Mouse (Mus musculus): Measurements from ENCODE around the gene Abcg8. TPM values are rescaled to one million over a fixed set of nuclear protein-coding genes. Genes with fewer than 3 reads are reported as not detected.
A peak's percentile ranks its signal among the peaks of the same experiment; 100 is the strongest.

The Abcg8 gene
- polyA plus RNA-seq (2016; fragmentation: Nextera tagmentation; extraction: Ambion mirVana): 0.12 and 0.22 TPM in 2 replicates

- under 1% methylated on average over 24 of the region's 24 CpGs for WGBS
- ATAC-seq (ENCODE audit: low FRiP score): no peak
- Histone ChIP-seq H3K27ac (no peak within 1 kb of the TSS), H3K4me3 (peak within 1 kb of the TSS; percentile 35), H3K9me3 (replicated peaks) (no peaks in the 10 kb centered on the region), H3K4me1 (peaks cover 13% of the 10 kb centered on the region), H3K9ac (no peak within 1 kb of the TSS), H3K4me2 (replicated peaks) (peak within 1 kb of the TSS; percentile 64), H3K27me3 (peaks cover 16% of the 10 kb centered on the region), H3K36me3 (no peaks in the 10 kb centered on the region)
Observed at GRCm38 (mm10) chr17:84675951-84676366, at the start of gene Abcg8. Abcg8 (plus strand) TSS chr17:84676302.

- peaks cover 6% of the 10 kb centered on the region for H3K4me1 ChIP-seq
- peak overlapping the region; percentile 72 for H3K4me2 ChIP-seq (replicated peaks)
- H3K9me3 ChIP-seq (replicated peaks): 0 out of 2 replicates have a peak, but pooled peaks cover 6% of the 10 kb centered on the region
- H3K36me3 ChIP-seq: no peaks in the 10 kb centered on the region
- ATAC-seq (ENCODE audit: low FRiP score): peak; percentile 79
- H3K9ac ChIP-seq: peak overlapping the region; percentile 72
- H3K27me3 ChIP-seq: no peaks in the 10 kb centered on the region
- no peak overlapping the region; the same call in 1 of the 2 replicates for H3K27ac ChIP-seq
- 27% methylated on average over 9 of the region's 9 CpGs for WGBS
- peak overlapping the region; percentile 63 for H3K4me3 ChIP-seq
Observed at GRCm38 (mm10) chr17:84626857-84627305, 49.2 kb upstream of the Abcg8 start.

GRCm38 (mm10) chr17:84627721-84628120 is 48.4 kb upstream of the Abcg8 start:
- no peak overlapping the region for H3K9ac ChIP-seq
- 0 out of 2 replicates have a peak, but pooled peaks cover 6% of the 10 kb centered on the region for H3K9me3 ChIP-seq (replicated peaks)
- no peak for ATAC-seq (ENCODE audit: low FRiP score)
- no peaks in the 10 kb centered on the region for H3K27me3 ChIP-seq
- no peaks in the 10 kb centered on the region; the same call in 1 of the 2 replicates for H3K36me3 ChIP-seq
- H3K4me2 ChIP-seq (replicated peaks): no peak overlapping the region
- no peak overlapping the region for H3K27ac ChIP-seq
- peaks cover 6% of the 10 kb centered on the region for H3K4me1 ChIP-seq
- no peak overlapping the region for H3K4me3 ChIP-seq
- WGBS: 90% methylated on average over 10 of the region's 10 CpGs

DNA sequence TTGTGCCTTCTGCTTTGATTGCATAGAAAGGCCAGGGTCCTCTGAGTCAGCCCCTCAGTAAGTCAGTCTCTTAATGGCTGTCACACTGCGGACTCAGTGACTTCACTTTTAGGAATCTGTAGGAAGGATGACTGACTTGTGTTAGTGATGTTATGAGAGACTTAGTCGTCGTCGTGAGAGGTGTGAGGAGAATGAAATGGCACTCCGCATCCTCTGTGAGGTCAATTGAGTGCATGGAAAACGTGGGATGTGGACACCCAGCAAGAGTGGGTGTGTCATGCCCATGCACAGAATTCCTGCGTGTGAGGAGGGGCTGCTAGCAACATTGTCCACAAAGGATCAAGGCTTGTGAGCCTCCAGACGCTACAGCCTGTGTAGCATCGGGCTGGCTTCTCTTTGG is 47.5 kb upstream of the Abcg8 start:
- no peaks in the 10 kb centered on the region; the same call in 1 of the 2 replicates for H3K36me3 ChIP-seq
- H3K9me3 ChIP-seq (replicated peaks): 0 out of 2 replicates have a peak, but pooled peaks cover 4% of the 10 kb centered on the region
- H3K4me2 ChIP-seq (replicated peaks): no peak overlapping the region
- no peak overlapping the region for H3K9ac ChIP-seq
- H3K27me3 ChIP-seq: no peaks in the 10 kb centered on the region
- 82% methylated on average over 9 of the region's 9 CpGs for WGBS
- H3K4me3 ChIP-seq: no peak overlapping the region
- ATAC-seq (ENCODE audit: low FRiP score): no peak
- H3K27ac ChIP-seq: no peak overlapping the region
- peaks cover 6% of the 10 kb centered on the region for H3K4me1 ChIP-seq

- H3K36me3 ChIP-seq: peaks cover 2% of the 10 kb centered on the region
- 84% methylated on average over 6 of the region's 6 CpGs for WGBS
- no peak overlapping the region for H3K9ac ChIP-seq
- no peaks in the 10 kb centered on the region for H3K9me3 ChIP-seq (replicated peaks)
- no peak overlapping the region for H3K4me3 ChIP-seq
- H3K27ac ChIP-seq: no peak overlapping the region
- H3K4me2 ChIP-seq (replicated peaks): no peak overlapping the region
- peaks cover 4% of the 10 kb centered on the region for H3K4me1 ChIP-seq
- H3K27me3 ChIP-seq: no peaks in the 10 kb centered on the region
- ATAC-seq (ENCODE audit: low FRiP score): no peak
Observed at GRCm38 (mm10) chr17:84631836-84632235, 44.3 kb upstream of the Abcg8 start.

GRCm38 (mm10) chr17:84633443-84633842 is 42.7 kb upstream of the Abcg8 start:
- Histone ChIP-seq H3K9ac (no peak overlapping the region), H3K4me2 (replicated peaks) (no peak overlapping the region), H3K27ac (no peak overlapping the region), H3K27me3 (no peaks in the 10 kb centered on the region), H3K9me3 (replicated peaks) (no peaks in the 10 kb centered on the region), H3K4me3 (no peak overlapping the region), H3K4me1 (no peaks in the 10 kb centered on the region), H3K36me3 (peaks cover 5% of the 10 kb centered on the region)
- no peak for ATAC-seq (ENCODE audit: low FRiP score)
- WGBS: 81% methylated on average over 13 of the region's 13 CpGs

GRCm38 (mm10) chr17:84636328-84636727 is 39.8 kb upstream of the Abcg8 start:
- WGBS: 65% methylated on average over 8 of the region's 8 CpGs
- H3K4me1 ChIP-seq: no peaks in the 10 kb centered on the region
- H3K9ac ChIP-seq: no peak overlapping the region
- no peak overlapping the region for H3K27ac ChIP-seq
- H3K4me3 ChIP-seq: no peak overlapping the region
- H3K27me3 ChIP-seq: no peaks in the 10 kb centered on the region
- ATAC-seq (ENCODE audit: low FRiP score): no peak
- peaks cover 5% of the 10 kb centered on the region for H3K36me3 ChIP-seq
- no peak overlapping the region for H3K4me2 ChIP-seq (replicated peaks)
- H3K9me3 ChIP-seq (replicated peaks): no peaks in the 10 kb centered on the region

GRCm38 (mm10) chr17:84637971-84638370 is 38.1 kb upstream of the Abcg8 start:
- ATAC-seq (ENCODE audit: low FRiP score): no peak
- Histone ChIP-seq H3K4me1 (0 out of 2 replicates have a peak, but pooled peaks cover under 1% of the 10 kb centered on the region), H3K9ac (no peak overlapping the region), H3K27me3 (no peaks in the 10 kb centered on the region), H3K27ac (no peak overlapping the region), H3K4me3 (no peak overlapping the region), H3K36me3 (peaks cover 5% of the 10 kb centered on the region; the same call in 1 of the 2 replicates), H3K4me2 (replicated peaks) (no peak overlapping the region), H3K9me3 (replicated peaks) (no peaks in the 10 kb centered on the region)
- 90% methylated on average over 6 of the region's 6 CpGs for WGBS

DNA sequence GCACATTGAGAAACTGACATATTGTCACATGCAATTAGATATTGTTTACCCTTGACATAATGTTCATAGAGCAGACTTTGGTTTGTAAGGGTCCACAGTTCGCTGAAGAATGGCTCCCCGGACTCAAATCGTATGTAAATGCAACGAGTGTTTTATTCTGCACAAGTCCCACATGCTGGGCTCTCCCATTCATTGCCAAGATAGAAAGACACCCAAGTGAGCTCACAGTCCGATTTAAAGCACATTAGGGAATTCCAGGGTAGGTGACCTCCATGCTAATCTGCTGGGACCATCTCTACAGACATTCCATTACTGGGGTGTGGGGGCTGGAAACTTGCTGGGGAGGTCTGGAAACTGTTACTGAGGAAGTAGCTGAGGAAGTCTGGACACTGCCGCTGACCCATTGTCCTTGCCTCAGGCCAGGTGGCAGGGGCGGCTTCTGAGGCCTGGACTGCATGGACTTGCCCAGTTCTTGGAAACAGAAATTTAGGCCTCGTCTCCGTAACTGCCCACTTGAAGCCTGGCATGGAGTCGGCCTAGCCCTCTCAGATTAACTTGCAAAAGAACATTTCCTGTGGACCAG is 36.2 kb upstream of the Abcg8 start:
- Histone ChIP-seq H3K4me3 (no peak overlapping the region), H3K4me1 (peaks cover 7% of the 10 kb centered on the region), H3K27me3 (no peaks in the 10 kb centered on the region), H3K4me2 (replicated peaks) (no peak overlapping the region), H3K36me3 (peaks cover 5% of the 10 kb centered on the region; the same call in 1 of the 2 replicates), H3K9me3 (replicated peaks) (no peaks in the 10 kb centered on the region), H3K27ac (no peak overlapping the region), H3K9ac (no peak overlapping the region)
- no peak for ATAC-seq (ENCODE audit: low FRiP score)
- WGBS: 56% methylated on average over 10 of the region's 10 CpGs

GRCm38 (mm10) chr17:84641893-84642292 is 34.2 kb upstream of the Abcg8 start:
- 35% methylated on average over 3 of the region's 3 CpGs for WGBS
- H3K9me3 ChIP-seq (replicated peaks): no peaks in the 10 kb centered on the region
- H3K4me1 ChIP-seq: peaks cover 10% of the 10 kb centered on the region
- ATAC-seq (ENCODE audit: low FRiP score): no peak
- H3K9ac ChIP-seq: no peak overlapping the region
- no peak overlapping the region for H3K27ac ChIP-seq
- H3K36me3 ChIP-seq: peaks cover 2% of the 10 kb centered on the region; the same call in 1 of the 2 replicates
- H3K4me2 ChIP-seq (replicated peaks): no peak overlapping the region
- H3K4me3 ChIP-seq: no peak overlapping the region
- no peaks in the 10 kb centered on the region for H3K27me3 ChIP-seq

GRCm38 (mm10) chr17:84642324-84642723 is 33.8 kb upstream of the Abcg8 start:
- no peak for ATAC-seq (ENCODE audit: low FRiP score)

GRCm38 (mm10) chr17:84644292-84645050 is 31.6 kb upstream of the Abcg8 start:
- no peaks in the 10 kb centered on the region for H3K27me3 ChIP-seq
- H3K27ac ChIP-seq: 0 out of 2 replicates have a peak overlapping the region, but pooled peaks have one; percentile 4
- H3K4me3 ChIP-seq: no peak overlapping the region
- no peaks in the 10 kb centered on the region for H3K9me3 ChIP-seq (replicated peaks)
- H3K36me3 ChIP-seq: no peaks in the 10 kb centered on the region
- WGBS: 51% methylated on average over 16 of the region's 16 CpGs
- ATAC-seq (ENCODE audit: low FRiP score): no peak
- no peak overlapping the region for H3K4me2 ChIP-seq (replicated peaks)
- peaks cover 10% of the 10 kb centered on the region for H3K4me1 ChIP-seq
- no peak overlapping the region for H3K9ac ChIP-seq

More at GRCm38 (mm10) chr17:84642324-84642723, 33.8 kb upstream of the Abcg8 start:
- peaks cover 10% of the 10 kb centered on the region for H3K4me1 ChIP-seq
- no peak overlapping the region for H3K4me3 ChIP-seq
- 91% methylated on average over 9 of the region's 9 CpGs for WGBS
- no peaks in the 10 kb centered on the region for H3K36me3 ChIP-seq
- H3K4me2 ChIP-seq (replicated peaks): no peak overlapping the region
- H3K9ac ChIP-seq: no peak overlapping the region
- H3K27ac ChIP-seq: no peak overlapping the region
- H3K9me3 ChIP-seq (replicated peaks): no peaks in the 10 kb centered on the region
- no peaks in the 10 kb centered on the region for H3K27me3 ChIP-seq
